Mouse (Mus musculus): ENCODE measurements around the gene Mob3b. TPM values are rescaled to one million over a fixed set of nuclear protein-coding genes. Genes with fewer than 3 reads are reported as not detected.

Mob3b gene
- total RNA-seq, 2 experiments from 2014 or later = 2.6 to 6.5 TPM

DNA sequence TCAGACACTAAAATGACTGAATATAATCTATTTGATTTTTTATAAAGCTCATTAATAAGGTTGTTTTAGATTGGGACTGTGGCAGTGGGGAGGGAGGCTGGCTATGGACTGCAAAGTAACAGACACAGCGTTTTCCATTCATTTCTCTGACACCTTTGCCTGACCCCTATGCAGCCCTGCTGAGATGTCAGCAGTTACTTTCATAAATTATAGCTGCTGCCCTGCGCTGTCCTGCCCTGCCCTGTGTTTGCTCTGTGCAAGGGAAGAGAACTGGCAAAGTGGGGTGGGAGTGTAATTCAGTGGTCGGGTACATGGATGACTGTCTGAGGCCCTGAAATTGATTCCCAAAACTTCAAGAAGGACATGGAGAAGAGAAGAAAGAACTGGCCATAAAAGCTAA lies 3.2 kb downstream of the Mob3b start:
- no peak for DNase-seq (ENCODE audit: low spot score in 2 of 2)
- intact Hi-C loops (cut with DNase I) = no loop called here

DNA sequence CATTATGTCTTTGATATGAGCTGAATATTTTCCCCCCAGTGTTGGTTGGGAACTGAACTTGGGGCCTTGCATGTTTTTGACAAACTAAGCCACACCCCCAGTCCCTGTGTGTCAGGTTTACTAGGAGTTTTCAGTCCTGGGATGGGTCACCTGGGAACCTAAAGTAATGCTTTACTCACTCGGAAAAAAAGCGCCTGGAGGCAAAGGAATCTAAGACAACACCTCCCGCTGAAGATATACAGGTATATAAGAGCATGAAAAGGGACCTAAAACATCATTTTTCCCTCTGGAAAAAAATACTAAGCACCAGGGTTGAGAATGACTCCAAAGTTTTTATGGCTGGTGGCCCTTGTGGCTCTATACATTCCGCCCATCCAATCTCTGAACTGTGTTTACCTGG lies 5.5 kb downstream of the Mob3b start, which contains the start of gene Ifnk:
Gene Ifnk, plus strand, starts transcription at position 301 of the 400 bp plus-strand sequence.
- DNase-seq (ENCODE audit: low spot score in 2 of 2) = no peak
- intact Hi-C loops (cut with DNase I) = no loop called here

DNA sequence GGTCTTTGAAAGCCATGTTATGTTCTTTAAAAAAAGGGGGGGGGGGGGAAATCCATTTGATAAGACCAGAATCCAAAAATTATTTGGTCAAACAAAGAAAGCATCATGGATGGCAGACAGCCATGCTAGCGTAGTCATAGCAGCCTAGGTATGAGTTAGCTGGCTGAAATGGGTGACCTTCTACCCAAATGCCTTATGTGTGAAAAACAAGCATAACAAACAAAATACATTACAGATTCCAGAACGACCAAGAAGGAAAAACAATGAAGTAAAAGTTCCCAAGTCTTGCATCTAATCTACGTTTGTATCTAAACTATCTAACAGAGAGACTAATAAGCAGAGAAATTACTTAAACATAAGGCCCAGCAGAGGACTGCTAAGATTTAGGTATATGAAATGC lies 6.6 kb downstream of the Mob3b start:
- intact Hi-C loops (cut with DNase I) = no loop called here

DNA sequence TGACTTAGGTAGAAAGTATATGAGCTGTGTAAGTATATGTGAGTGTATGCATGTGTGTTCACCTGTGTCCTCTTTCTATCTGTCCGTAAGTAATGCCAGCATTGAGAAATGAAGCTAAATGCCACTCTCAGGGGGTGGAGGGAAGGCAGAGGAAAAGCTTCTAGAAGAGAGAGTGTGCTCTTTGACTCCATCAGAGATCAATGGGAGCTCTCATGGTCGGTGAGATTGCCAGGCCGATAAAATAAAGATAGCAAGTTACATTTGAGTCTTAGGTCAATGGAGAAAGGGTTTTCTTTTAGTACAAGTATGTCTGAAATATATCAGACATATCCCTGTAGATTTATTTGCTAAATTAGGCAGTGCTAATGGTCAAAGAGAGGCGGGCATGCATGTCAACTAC lies 9.0 kb downstream of the Mob3b start:
- intact Hi-C loops (cut with DNase I) = no loop called here
- no peak for DNase-seq (ENCODE audit: low spot score in 2 of 2)

More for the DNA sequence above, 6.6 kb downstream of the Mob3b start:
- no peak for DNase-seq (ENCODE audit: low spot score in 2 of 2)

DNA sequence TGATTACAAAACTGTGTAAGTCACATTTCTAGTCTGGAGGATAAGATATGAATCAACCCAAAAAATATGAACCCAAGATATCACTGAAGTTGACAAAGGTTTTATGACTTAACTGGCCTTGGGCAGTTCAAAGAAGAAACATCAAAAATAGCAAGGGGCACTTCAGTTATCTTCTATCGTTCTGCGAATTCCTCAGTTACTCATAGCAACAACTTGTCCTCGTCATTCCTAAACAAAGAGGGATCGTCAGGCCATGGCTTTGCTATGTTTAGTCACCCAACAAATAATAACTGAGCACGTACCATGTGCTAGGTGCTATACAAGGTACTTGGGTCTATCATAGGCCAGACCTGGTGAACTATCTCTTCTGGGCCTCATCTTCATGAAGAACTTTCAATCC lies 10.7 kb downstream of the Mob3b start:
- intact Hi-C loops (cut with DNase I) = no loop called here
- no peak for DNase-seq (ENCODE audit: low spot score in 2 of 2)

DNA sequence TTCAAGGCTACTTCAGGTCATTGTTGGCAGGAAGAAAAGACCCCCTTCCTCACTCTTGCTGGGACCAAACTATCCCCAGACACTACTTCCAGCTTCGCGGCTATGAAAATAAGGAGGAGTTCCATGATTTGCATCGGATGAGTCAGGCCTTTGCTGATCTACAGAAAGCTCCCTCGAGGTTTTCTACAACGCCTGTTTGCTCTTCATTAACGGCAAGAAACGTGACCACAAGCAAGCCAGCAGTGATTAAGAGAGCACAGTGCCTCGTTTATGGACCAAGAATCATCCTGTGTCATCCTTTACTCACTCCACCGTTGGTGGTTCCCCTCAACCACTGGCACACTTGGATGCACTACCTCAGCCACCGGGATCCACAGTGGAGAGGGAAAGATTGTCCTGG lies 11.6 kb downstream of the Mob3b start:
- intact Hi-C loops (cut with DNase I) = no loop called here

DNA sequence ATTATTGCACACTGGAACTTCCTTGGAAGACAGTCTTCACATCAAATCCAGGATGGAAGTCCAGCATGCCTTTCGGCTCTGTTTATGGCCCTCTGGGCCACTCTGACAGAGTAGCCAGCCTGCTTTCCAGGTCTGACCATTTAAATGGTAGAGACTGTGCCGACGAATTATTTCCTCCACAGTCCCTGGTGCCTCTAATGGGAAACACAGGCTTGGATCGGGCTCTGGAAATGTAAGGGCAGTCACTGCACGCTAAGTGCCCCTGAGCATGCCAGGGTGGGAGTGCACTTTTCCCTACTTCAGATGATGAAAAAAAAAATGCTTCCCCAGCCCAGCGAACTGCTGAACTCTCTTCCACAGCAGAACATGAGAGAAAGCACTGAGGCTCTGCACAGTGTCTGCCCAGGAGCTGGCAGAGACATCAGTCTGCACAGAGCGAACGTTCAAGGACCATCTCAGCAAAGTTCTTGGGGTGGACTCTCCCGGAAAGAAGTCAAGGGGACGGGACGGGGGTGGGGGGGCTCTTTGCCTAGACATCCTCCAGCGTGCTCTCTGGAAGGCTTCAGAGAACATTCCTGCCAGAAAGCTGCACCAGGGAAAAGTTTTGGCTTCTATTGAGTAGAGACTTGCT lies 13.7 kb downstream of the Mob3b start:
- intact Hi-C loops (cut with DNase I) = no loop called here
- no peak for DNase-seq (ENCODE audit: low spot score in 2 of 2)

More for the DNA sequence above, 11.6 kb downstream of the Mob3b start:
- DNase-seq (ENCODE audit: low spot score in 2 of 2) = no peak

DNA sequence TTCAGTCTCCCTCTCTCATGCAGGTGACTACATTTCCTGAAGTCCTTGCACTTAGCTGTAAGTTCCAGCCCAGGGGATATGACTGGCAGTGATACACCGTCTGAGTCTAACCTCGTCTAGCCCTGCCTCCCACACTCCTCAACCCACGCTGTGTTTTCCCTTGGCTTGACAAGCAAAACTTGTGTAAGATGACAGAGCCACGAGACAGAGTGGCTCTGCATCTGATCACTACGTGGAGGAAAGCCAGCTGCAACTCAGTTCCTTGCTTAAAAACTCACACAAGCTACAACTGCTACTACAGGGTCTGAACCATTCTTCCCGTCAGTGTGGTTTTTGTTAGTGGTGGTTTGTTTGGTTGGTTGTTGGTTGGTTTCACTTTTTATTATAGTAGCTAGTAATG lies 17.0 kb downstream of the Mob3b start:
- intact Hi-C loops (cut with DNase I) = no loop called here
- DNase-seq (ENCODE audit: low spot score in 2 of 2) = no peak

DNA sequence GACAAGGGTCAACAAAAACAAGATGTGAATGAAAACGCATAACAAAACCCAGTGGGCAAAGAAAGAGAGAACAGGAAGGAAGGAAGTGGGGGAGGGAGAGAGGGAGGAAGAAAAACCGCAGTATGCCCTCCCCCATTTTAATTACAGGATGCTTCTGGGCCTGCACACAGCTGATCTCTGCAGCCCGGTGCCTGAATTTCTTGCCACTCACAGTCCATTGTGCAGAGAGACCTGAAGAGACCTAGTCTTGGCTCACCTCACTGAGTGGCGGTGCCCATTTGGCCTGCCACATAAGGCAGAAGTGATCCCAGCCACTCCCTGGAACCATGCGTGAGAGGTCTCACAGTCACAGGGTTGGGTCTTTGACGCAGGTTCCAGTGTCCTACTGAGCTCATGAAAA lies 19.2 kb downstream of the Mob3b start:
- intact Hi-C loops (cut with DNase I) = no loop called here
- no peak for DNase-seq (ENCODE audit: low spot score in 2 of 2)

DNA sequence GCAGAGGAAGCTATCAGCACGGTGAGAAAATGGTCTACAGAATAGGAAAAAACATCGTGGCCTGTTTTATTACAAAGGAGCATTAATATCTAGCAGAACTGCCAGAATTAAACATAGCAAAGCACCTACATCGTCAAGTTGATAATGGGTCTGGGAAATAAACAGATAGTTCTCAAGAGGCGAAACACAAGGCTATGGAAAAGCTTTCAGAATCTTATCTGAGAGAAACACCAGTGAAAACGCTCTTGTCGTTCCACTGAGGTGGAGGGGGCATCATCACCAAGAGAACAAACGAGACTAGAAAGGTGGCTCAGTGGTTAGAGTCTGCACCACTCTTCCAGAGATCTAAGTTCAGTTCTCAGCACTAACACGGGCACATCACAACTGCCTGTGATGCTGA lies 20.3 kb downstream of the Mob3b start:
- intact Hi-C loops (cut with DNase I) = no loop called here
- no peak for DNase-seq (ENCODE audit: low spot score in 2 of 2)

DNA sequence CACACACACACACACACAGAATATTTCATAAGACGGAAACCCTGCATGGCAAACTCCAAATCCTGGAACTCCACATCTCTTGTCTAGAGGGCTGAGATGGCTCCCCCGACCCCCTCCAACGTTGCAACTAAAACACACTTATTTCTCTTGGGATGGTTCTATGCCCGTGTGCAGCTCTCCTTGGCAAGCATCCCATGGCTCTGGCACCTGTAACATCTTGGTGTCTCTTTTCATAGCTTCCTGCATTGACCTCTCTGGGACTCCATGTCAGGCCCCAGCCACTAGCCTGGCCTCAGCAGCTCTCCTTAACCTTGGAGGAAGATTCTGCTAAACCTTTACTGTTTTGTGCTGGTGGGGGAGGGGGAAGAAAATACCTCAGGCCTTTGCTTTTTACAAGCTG lies 21.5 kb downstream of the Mob3b start:
- no peak for DNase-seq (ENCODE audit: low spot score in 2 of 2)
- intact Hi-C loops (cut with DNase I) = no loop called here

DNA sequence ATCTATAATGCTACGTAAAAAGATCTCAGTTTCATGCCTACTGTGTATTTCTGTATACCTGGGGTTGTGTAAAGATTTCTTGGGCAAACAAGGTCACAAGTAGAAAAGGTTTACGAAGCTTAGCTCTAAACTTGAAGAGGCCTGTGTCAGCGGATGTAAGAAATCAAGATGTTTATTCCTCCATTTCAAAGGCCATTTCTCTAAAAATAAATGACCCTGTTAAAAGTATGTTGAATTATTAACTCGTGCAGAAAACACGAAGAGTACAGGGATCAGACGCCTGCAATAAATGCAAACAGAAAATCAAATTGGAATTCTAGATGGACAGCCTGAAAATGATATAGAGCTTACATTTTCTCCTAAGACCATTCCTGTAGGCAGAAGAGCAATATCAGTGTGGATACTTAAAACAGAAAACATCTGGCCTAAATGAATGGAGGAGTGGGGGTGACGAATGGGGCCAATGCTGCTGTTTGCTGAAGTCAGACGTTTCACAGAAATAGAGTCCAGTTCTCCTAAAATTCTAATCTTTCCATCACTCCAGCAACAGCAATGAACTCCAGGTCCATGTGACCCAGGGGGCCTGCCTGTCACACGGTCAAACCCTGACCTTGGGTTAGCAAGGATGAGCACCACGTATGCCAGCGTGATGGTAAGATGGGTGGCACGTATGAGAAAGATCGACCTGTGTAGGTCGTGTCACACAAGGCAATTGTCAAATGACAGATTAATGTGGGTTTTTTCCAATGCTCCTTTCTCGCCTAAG lies 22.3 kb downstream of the Mob3b start:
- intact Hi-C loops (cut with DNase I) = no loop called here
- no peak for DNase-seq (ENCODE audit: low spot score in 2 of 2)

DNA sequence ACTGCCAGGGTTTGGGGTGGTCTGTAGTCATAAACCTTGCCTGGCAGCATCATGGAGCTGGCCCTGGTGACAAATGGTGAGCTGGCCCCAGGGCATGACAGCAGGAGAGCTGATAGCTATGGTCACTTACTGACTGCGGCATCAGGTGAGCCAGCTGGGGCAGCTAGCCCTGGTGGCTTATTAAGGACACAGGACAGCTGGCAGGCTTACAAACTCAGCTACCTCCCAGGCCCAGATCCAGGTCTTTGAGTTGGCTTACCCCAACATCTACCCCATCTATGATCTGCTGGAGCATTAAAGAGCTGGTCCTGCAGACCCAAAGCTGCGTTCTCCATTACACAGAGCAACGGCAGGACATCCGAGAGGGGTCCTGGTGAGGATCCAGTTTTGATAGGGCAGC lies 23.9 kb downstream of the Mob3b start:
- intact Hi-C loops (cut with DNase I) = no loop called here
- DNase-seq (ENCODE audit: low spot score in 2 of 2) = no peak

DNA sequence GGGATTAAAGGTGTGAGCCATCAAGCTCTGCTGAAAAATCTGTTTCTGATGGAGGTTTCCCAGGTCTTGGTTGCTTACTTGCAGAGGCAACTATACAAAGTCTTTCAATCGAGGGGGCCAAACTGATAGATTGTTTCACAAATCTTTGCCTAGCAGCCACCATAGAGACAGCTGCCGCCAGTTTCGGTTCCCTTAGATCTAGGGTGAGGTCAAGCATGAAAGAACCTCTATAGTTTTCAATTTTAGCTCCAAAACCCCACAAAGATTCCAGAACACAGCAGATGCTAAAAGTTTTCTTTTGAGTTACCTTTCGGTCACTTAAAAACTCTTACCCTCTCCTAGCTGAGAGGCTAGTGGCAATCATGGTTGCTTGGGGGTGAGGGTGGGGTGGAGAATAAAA lies 25.7 kb downstream of the Mob3b start:
- no peak for DNase-seq (ENCODE audit: low spot score in 2 of 2)
- intact Hi-C loops (cut with DNase I) = no loop called here

DNA sequence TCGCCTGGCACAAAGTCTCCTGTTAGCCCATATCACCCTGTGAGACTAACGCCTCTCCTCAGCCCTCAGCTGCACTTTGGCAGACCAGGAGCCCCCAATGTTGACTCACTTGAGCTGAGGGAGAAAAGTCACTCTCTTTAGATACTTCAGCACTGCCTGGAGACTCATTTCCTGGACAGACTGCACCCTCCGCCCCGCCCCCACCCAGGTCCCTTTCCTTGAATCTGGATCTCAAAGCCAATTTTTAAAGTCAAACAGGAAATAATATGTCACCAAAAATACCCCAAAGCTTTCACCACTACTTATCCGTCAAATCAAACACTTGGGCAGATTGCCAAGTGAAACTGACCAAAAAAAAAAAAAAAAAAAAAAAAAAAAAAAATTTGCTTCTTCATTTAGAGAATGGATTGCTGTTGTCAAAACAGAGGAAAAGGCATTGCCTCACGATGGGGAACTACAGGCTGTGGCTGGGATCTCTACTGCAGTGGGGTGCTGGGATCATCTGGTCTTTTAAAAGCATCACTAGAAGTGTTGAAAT lies 26.8 kb downstream of the Mob3b start:
- no peak for DNase-seq (ENCODE audit: low spot score in 2 of 2)
- intact Hi-C loops (cut with DNase I) = no loop called here

DNA sequence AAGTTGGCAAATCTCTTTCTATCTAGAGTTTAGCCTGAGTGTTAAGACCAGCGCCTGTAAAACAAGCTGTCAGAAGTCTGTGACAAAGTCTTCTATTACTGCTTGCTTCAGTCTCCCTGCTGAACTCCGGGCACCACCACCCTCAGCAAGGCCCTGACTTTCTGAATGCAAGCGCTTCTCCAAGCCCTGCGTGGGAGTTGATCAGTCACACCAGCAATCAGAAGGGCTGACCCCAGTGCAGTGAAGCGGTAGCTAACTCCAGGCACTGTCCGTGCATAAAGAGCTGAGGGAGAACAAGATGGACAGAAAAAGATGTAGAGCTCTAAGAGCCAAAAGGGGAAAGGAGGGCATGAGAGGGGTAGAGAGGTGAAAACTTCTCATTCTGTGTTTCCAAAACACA lies 29.5 kb downstream of the Mob3b start:
- intact Hi-C loops (cut with DNase I) = no loop called here
- DNase-seq (ENCODE audit: low spot score in 2 of 2) = no peak

DNA sequence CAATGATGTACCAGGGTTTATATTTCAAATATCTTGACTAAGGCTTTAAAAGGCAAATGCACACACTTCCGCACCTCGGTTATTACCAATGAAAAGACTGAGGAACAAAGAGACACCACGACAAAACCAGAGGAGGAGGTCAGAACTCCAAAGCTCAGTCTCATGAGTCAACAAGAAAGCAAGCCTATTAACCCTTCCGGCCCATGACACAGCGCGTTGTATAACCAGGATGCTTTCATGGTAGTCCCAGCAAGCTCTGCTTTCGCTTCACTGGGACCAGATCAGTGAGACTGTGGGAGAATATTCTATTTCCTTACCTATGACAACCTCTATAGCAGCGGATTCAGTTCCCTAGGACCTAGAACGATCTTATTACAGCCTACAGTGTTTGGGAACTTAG lies 30.5 kb downstream of the Mob3b start:
- intact Hi-C loops (cut with DNase I) = no loop called here

DNA sequence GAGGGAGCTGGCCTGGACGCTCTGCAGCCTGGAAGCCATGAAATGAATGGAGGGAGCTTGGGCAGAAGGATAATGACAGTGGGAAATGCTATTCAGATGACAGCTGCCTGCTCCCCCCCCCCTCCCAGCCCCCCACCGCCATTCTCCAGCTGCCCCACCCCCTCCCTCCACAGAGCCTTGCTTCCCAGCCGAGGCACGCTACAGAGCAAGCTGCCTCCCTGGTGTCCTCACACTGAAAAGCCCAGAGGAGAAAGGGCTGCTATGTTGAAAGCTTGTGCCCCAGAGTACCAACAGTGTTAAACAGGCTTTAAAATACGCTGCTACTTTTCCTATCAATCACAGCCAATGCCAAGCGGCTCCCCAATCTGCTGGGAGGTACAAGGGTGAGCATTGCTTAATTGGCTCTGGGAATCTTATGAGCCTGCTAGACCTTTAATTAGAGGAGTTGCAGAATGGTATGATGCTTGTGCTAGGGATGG lies 31.9 kb downstream of the Mob3b start:
- intact Hi-C loops (cut with DNase I) = no loop called here
- DNase-seq (ENCODE audit: low spot score in 2 of 2) = no peak

More for the DNA sequence above, 30.5 kb downstream of the Mob3b start:
- DNase-seq (ENCODE audit: low spot score in 2 of 2) = no peak

DNA sequence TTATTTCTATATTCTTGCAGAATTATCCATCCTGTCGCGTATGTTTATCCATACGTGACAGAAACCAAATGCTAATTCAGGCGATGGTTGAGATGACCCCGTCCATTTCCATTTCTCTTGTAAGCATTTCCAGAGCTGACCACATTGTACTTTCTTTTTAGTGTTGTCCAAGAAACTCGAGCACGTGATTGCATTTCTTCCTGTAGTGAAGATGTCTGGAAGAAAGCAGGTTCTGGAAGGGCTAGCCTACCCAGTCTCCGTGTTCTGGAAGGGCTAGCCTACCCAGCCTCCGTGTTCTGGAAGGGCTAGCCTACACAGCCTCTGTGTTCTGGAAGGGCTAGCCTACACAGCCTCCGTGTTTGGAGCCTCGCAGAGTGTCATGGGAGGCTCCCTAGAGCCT lies 33.3 kb downstream of the Mob3b start:
- intact Hi-C loops (cut with DNase I) = loop anchor here (5.0 kb wide), 1 partner anchor 33 kb away; the partner anchor contains the start of gene Mob3b
- DNase-seq (ENCODE audit: low spot score in 2 of 2) = no peak

DNA sequence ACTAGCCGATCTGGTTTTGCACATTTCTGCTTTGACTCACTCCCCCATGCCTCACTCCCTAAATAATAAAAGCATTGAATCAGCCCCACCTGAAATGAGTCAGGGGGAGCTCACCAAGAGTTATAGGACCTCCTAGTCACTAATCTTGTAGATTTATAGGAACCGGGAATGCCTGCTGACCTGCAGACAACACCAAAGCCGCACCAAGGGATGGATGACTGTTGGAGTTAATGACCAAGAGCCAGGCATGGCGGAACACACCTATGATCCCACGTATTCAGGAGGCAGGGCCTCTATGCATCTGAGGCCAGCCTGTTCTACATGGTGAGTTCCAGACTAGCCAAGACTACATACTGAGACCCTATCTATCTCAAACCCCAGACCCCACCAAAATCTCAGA lies 34.2 kb downstream of the Mob3b start:
- intact Hi-C loops (cut with DNase I) = loop anchor here (5.0 kb wide), 1 partner anchor 34 kb away; the partner anchor contains the start of gene Mob3b

DNA sequence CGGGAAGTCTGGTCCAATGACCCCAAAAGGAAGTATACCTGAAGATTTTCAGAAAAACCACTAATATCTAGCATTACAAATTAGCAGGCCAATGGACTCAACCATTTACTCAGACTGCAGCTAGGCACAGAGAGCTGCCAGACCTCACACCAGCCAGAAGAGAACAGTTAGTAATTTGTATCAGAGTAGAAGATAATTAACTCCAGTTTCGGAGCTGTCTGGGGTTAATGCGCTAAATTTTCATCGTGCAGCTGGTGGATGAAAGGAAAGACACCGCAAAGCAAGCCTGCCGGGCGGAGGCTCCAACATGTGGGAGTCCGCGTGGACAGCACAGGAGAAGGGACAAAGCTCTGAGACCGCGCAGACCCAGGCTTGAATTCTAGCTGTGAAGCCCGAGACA lies 36.2 kb downstream of the Mob3b start:
- intact Hi-C loops (cut with DNase I) = loop anchor here (5.0 kb wide), 1 partner anchor 36 kb away; the partner anchor contains the start of gene Mob3b
- DNase-seq (ENCODE audit: low spot score in 2 of 2) = peak in 1 of 2 experiments; percentile 22

More for the DNA sequence above, 34.2 kb downstream of the Mob3b start:
- no peak for DNase-seq (ENCODE audit: low spot score in 2 of 2)
